In the genomic region with DNA sequence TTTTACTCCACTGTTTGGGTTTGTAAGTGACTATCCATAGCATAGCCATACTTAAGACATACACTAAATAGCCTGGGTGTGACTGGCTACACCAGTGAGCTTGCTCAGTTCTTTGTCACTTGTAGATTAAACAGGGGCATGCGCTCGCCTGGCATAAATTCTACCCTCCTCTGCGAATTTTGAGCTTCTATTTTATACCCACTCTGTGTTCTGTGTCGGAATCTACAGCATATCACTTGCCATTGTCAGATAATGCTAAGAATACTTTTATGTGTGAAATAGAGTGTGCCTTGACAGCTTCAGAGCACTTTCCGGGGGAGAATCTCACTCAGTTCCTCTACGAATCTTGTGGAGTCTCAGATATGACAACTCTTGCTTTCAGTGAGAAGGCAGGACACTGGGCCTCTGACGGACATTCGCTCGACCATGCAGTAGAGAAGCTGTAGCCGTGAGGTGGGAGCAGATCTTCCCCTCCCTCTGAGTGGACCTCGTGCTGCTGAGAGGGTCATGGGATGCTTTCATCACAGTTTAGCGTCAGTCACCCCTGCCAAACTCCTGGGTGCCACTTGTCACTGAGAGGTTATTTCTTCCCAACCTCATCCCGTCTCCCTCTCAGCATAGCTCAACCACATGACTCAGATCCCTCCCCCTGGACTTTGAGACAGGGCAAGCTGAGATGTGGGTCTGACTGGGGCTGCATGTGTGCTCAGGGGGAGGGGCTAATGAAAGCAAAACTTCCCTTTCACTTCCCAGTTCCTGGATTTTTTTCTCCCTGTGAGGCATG, we compare ENCODE assay signal across 10 mouse cellular contexts. TPM values are rescaled to one million over a fixed set of nuclear protein-coding genes. Genes with fewer than 3 reads are reported as not detected.
A peak's percentile ranks its signal among the peaks of the same experiment; 100 is the strongest.
DNase-seq lines count a peak whose midpoint lies in the region; ATAC-seq lines count a peak whose summit lies in the region.
"Had no signal": no experiment of that assay in that cellular context is flagged by ENCODE, and none has a peak within 500 bp of the region (broad histone marks: within the 10 kb centered on the region; RNA-seq: fewer than 3 reads in every experiment).

No protein-coding gene starts in this region.

- ATAC-seq in lung, embryonic 16.5 days (ENCODE audit: low read depth), result peak; percentile 74
- ATAC-seq in intestine, embryonic 14.5 days (replicated peaks; ENCODE audit: low FRiP score, low TSS enrichment, low read depth), result peak; percentile 93
- peak; percentile 90 for ATAC-seq in stomach, embryonic 16.5 days (ENCODE audit: insufficient read depth, low FRiP score)

- H3K27ac ChIP-seq in lung, embryonic 16.5 days (ENCODE audit: low read length), result no peak overlapping the region
- H3K27ac ChIP-seq in intestine, embryonic 14.5 days (ENCODE audit: low read depth), result no peak overlapping the region
- H3K27ac ChIP-seq in stomach, embryonic 16.5 days (ENCODE audit: low read length), result no peak overlapping the region
- H3K27ac ChIP-seq: neural tube, embryonic 13.5 days had no signal

- H3K27me3 ChIP-seq in lung, embryonic 16.5 days (ENCODE audit: control insufficient read depth, insufficient read depth, low read depth, low read length), result no peaks in the 10 kb centered on the region
- H3K27me3 ChIP-seq in intestine, embryonic 14.5 days (replicated peaks; ENCODE audit: control insufficient read depth, insufficient read depth, low read length), result no peaks in the 10 kb centered on the region
- no peaks in the 10 kb centered on the region for H3K27me3 ChIP-seq in stomach, embryonic 16.5 days (ENCODE audit: control insufficient read depth, insufficient read depth, low read length)
- H3K27me3 ChIP-seq: neural tube, embryonic 13.5 days had no signal

- H3K9ac ChIP-seq in lung, embryonic 16.5 days (ENCODE audit: low read length), result no peak overlapping the region
- no peak overlapping the region for H3K9ac ChIP-seq in intestine, embryonic 14.5 days (ENCODE audit: low read length)
- no peak overlapping the region for H3K9ac ChIP-seq in stomach, embryonic 16.5 days (ENCODE audit: low read length)
- H3K9ac ChIP-seq: neural tube, embryonic 13.5 days had no signal

- 52% methylated on average over 13 of the region's 13 CpGs for WGBS in lung, embryonic 16.5 days
- WGBS in intestine, embryonic 14.5 days, result 72% methylated on average over 13 of the region's 13 CpGs
- WGBS in stomach, embryonic 16.5 days, result 71% methylated on average over 13 of the region's 13 CpGs

- 0 out of 2 replicates have a peak, but pooled peaks cover 5% of the 10 kb centered on the region for H3K36me3 ChIP-seq in lung, embryonic 16.5 days (ENCODE audit: control insufficient read depth, insufficient read depth, low read length)
- H3K36me3 ChIP-seq in intestine, embryonic 14.5 days (ENCODE audit: control insufficient read depth, insufficient read depth, low read length), result no peaks in the 10 kb centered on the region
- no peaks in the 10 kb centered on the region for H3K36me3 ChIP-seq in stomach, embryonic 16.5 days (ENCODE audit: control insufficient read depth, insufficient read depth, low read length)
- H3K36me3 ChIP-seq: G1E; neural tube, embryonic 13.5 days had no signal

- no peak overlapping the region for H3K4me3 ChIP-seq in lung, embryonic 16.5 days (ENCODE audit: low read length)
- no peak overlapping the region for H3K4me3 ChIP-seq in intestine, embryonic 14.5 days (ENCODE audit: low read depth, low read length)
- no peak overlapping the region for H3K4me3 ChIP-seq in stomach, embryonic 16.5 days (replicated peaks; ENCODE audit: low read length)
- H3K4me3 ChIP-seq: neural tube, embryonic 13.5 days had no signal

- no peak overlapping the region for H3K4me2 ChIP-seq in lung, embryonic 16.5 days (ENCODE audit: low read depth, low read length)
- H3K4me2 ChIP-seq in intestine, embryonic 14.5 days (ENCODE audit: low read length), result no peak overlapping the region
- no peak overlapping the region for H3K4me2 ChIP-seq in stomach, embryonic 16.5 days (ENCODE audit: low read depth, low read length)
- H3K4me2 ChIP-seq: neural tube, embryonic 13.5 days had no signal

- H3K4me1 ChIP-seq in lung, embryonic 16.5 days (replicated peaks; ENCODE audit: control insufficient read depth, insufficient read depth, low read length), result peaks cover 3% of the 10 kb centered on the region; the same call in 1 of the 2 replicates
- H3K4me1 ChIP-seq in intestine, embryonic 14.5 days (replicated peaks; ENCODE audit: control insufficient read depth, insufficient read depth, low read length), result no peaks in the 10 kb centered on the region
- H3K4me1 ChIP-seq in stomach, embryonic 16.5 days (ENCODE audit: control insufficient read depth, insufficient read depth, low read length), result no peaks in the 10 kb centered on the region

- 0 out of 2 replicates have a peak, but pooled peaks cover 2% of the 10 kb centered on the region for H3K9me3 ChIP-seq in lung, embryonic 16.5 days (ENCODE audit: control insufficient read depth, low read length)
- H3K9me3 ChIP-seq in intestine, embryonic 14.5 days (ENCODE audit: control insufficient read depth, low read length), result 0 out of 2 replicates have a peak, but pooled peaks cover 3% of the 10 kb centered on the region
- H3K9me3 ChIP-seq in stomach, embryonic 16.5 days (replicated peaks; ENCODE audit: control insufficient read depth, low read length), result no peaks in the 10 kb centered on the region
- H3K9me3 ChIP-seq: neural tube, embryonic 13.5 days had no signal

- DNase-seq in lung, postnatal 36 days, result no peak
- DNase-seq in intestine, embryonic 14.5 days (ENCODE audit: low spot score), result peak; percentile 55
- DNase-seq in kidney, postnatal 10 days, result peak; percentile 48
- no peak for DNase-seq in right cerebral cortex, adult 18-20 months
- DNase-seq in B cell, adult 2 months, result no peak
- DNase-seq: gastrocnemius, postnatal 36 days had no signal

RNA-seq across cellular contexts. Expression of a gene that starts 12.3 kb away (rescaled TPM):
- polyA plus RNA-seq in lung, embryonic 16.5 days (2015; fragmentation: Nextera tagmentation; extraction: Ambion mirVana), result 3.8 and 5.2 TPM in 2 replicates
- 1.7 and 3.0 TPM in 2 replicates for polyA plus RNA-seq in intestine, embryonic 14.5 days (2014; fragmentation: Nextera tagmentation; extraction: Ambion mirVana)
- polyA plus RNA-seq in stomach, embryonic 16.5 days (2015; fragmentation: Nextera tagmentation; extraction: Ambion mirVana), result 1.2 and 1.5 TPM in 2 replicates
- polyA plus RNA-seq: G1E had no signal

Comparison
In these comparisons a context has a peak if more than half of its experiments do, and no peak if none do; other contexts are left out.
1. DNase-seq: peak in intestine, embryonic 14.5 days (single experiment) and kidney, postnatal 10 days (single experiment); none in lung, postnatal 36 days (single experiment), right cerebral cortex, adult 18-20 months (single experiment) and B cell, adult 2 months (0 of 2).
2. Peak in every context shown above with its lines, with median percentiles within 50 percentile points of each other: ATAC-seq.